Mouse (Mus musculus): ENCODE measurements around the gene Gng12.

GRCm38 (mm10) chr6:67033604-67034003 lies 137.4 kb downstream of the Gng12 start:
- no peak for TF ChIP-seq POLR2A (IDR thresholded peaks at IDR 0.05; ENCODE audit: borderline replicate concordance, control insufficient read depth, low read depth, low read length)
- no peak for TF ChIP-seq CTCF (IDR thresholded peaks at IDR 0.05; ENCODE audit: control insufficient read depth, insufficient read depth, low read length)

All from bone marrow, adult 2 months (tissue).